Mouse (Mus musculus) erythroblast, embryonic 14.5 days (primary cell): ENCODE measurements around the gene Hcrt.

Source experiments
- GATA1 ChIP-seq: IDR thresholded peaks from 2 replicates; pipeline ENCODE4 v1.6.1; 2012; ENCODE audit warnings: low read length, inconsistent platforms, mixed read lengths
- TAL1 ChIP-seq: IDR thresholded peaks from 3 replicates; pipeline ENCODE4 v1.6.1; 2012; ENCODE audit warnings: low read length, inconsistent platforms, mixed read lengths

- TF ChIP-seq TAL1, result no peak
- no peak for TF ChIP-seq GATA1
These were observed 43.9 kb downstream of the Hcrt start for GRCm38 (mm10) chr11:100718866-100719265.
